ENCODE assay signal across 31 mouse cellular contexts in the genomic region with DNA sequence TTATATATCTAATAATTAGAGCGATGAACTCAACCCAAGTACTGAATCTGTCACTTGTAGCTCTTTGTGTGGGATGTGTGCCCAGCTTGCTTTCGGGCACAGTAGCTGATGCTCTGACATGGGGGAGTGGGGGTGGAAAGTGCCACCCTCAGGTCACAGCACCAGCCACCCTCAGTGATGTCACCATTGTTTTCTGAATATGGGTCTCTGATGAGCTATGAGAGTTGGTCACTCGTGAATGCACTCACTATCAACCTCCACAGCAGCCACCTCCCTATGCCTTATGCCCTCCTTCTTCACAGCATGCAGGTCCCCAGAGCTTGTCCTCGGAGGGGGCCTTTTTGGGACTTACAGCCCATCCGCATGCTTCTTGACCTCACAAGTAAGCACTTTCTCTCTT.
"Had no signal": no experiment of that assay in that cellular context is flagged by ENCODE, and none has a peak within 500 bp of the region (broad histone marks: within the 10 kb centered on the region; RNA-seq: fewer than 3 reads in every experiment).

No protein-coding gene starts in this region.

- DNase-seq: left cerebral cortex, postnatal 4 days; liver; liver, embryonic 13.5 days; liver, postnatal 0 days; lung, adult 18-20 months; lung, adult 2 months; lung, embryonic 14.5 days; lung, postnatal 10 days; lung, postnatal 14 days; lung, postnatal 36 days; lung, postnatal 4 days; midbrain, embryonic 14.5 days had no signal

- H3K4me2 ChIP-seq: limb, embryonic 12.5 days; limb, embryonic 13.5 days; limb, embryonic 15.5 days; liver, embryonic 11.5 days; liver, embryonic 12.5 days; liver, embryonic 13.5 days; liver, embryonic 15.5 days; lung, embryonic 14.5 days; lung, embryonic 15.5 days; midbrain, embryonic 11.5 days; midbrain, embryonic 12.5 days; midbrain, embryonic 13.5 days; midbrain, embryonic 15.5 days had no signal

- H3K4me1 ChIP-seq: liver, embryonic 12.5 days; liver, embryonic 13.5 days; liver, embryonic 15.5 days; megakaryocyte, embryonic 14.5 days; midbrain, embryonic 13.5 days had no signal

- H3K9ac ChIP-seq: limb, embryonic 12.5 days; limb, embryonic 13.5 days; limb, embryonic 15.5 days; liver, embryonic 12.5 days; liver, embryonic 13.5 days; liver, embryonic 14.5 days; liver, embryonic 15.5 days; liver, postnatal 0 days; lung, embryonic 14.5 days; lung, embryonic 15.5 days; midbrain, embryonic 12.5 days; midbrain, embryonic 13.5 days; midbrain, embryonic 15.5 days had no signal

- H3K27me3 ChIP-seq: limb, embryonic 12.5 days; limb, embryonic 15.5 days; liver, embryonic 12.5 days; liver, embryonic 13.5 days; liver, embryonic 15.5 days; lung, embryonic 15.5 days; megakaryocyte, embryonic 14.5 days; midbrain, embryonic 12.5 days; midbrain, embryonic 13.5 days; midbrain, embryonic 15.5 days had no signal

- ATAC-seq: liver, embryonic 12.5 days; liver, postnatal 0 days; lung, postnatal 0 days; midbrain, embryonic 13.5 days; midbrain, embryonic 15.5 days; midbrain, embryonic 16.5 days had no signal

- H3K4me3 ChIP-seq: limb, embryonic 10.5 days; limb, embryonic 12.5 days; limb, embryonic 13.5 days; limb, embryonic 15.5 days; liver, embryonic 12.5 days; liver, embryonic 13.5 days; liver, embryonic 15.5 days; lung, embryonic 15.5 days; megakaryocyte, embryonic 14.5 days; midbrain, embryonic 10.5 days; midbrain, embryonic 12.5 days; midbrain, embryonic 13.5 days; midbrain, embryonic 15.5 days; myocyte had no signal

- H3K36me3 ChIP-seq: limb, embryonic 10.5 days; limb, embryonic 12.5 days; limb, embryonic 13.5 days; limb, embryonic 15.5 days; liver, embryonic 12.5 days; liver, embryonic 13.5 days; liver, embryonic 15.5 days; lung, embryonic 15.5 days; midbrain, embryonic 10.5 days; midbrain, embryonic 12.5 days; midbrain, embryonic 13.5 days; midbrain, embryonic 15.5 days had no signal

- H3K27ac ChIP-seq: limb, embryonic 10.5 days; limb, embryonic 12.5 days; limb, embryonic 13.5 days; limb, embryonic 15.5 days; liver, embryonic 12.5 days; liver, embryonic 13.5 days; liver, embryonic 14.5 days; liver, embryonic 15.5 days; lung, embryonic 15.5 days; macrophage; midbrain, embryonic 10.5 days; midbrain, embryonic 12.5 days; midbrain, embryonic 13.5 days; midbrain, embryonic 15.5 days had no signal

- H3K9me3 ChIP-seq: limb, embryonic 10.5 days; limb, embryonic 12.5 days; limb, embryonic 13.5 days; limb, embryonic 15.5 days; liver, embryonic 12.5 days; liver, embryonic 13.5 days; liver, embryonic 15.5 days; lung, embryonic 15.5 days; midbrain, embryonic 10.5 days; midbrain, embryonic 12.5 days; midbrain, embryonic 13.5 days; midbrain, embryonic 15.5 days had no signal
